Mouse (Mus musculus): Measurements from ENCODE around the gene Miga2.

DNA sequence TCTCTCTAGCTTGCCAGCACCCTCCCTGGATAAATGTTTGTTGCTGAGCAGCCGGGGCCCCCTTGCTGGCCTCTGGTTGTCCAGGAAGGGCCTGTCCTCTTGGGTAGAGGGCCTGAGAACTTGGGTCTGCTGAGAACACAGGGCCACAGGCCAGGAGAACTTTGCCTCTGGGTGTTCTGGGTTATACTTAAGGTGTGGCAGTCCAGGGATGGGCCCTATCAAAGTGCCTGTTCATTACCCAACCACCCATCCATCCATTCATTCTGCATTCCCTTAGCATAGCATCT, 29.3 kb downstream of the Miga2 start:
- TF ChIP-seq CTCF (IDR thresholded peaks at IDR 0.05; ENCODE audit: low read depth, low read length), result 0 out of 2 replicates have a peak, but pooled peaks have one; percentile 6
- no peak for TF ChIP-seq POLR2A (IDR thresholded peaks at IDR 0.05; ENCODE audit: borderline replicate concordance, low read depth, low read length)
